Mouse (Mus musculus): Measurements from ENCODE around the gene Siah2. TPM values are rescaled to one million over a fixed set of nuclear protein-coding genes. Genes with fewer than 3 reads are reported as not detected.

Gene Siah2
- polyA plus RNA-seq, 1 experiment from 2014 or later, result 3.7 TPM

GRCm38 (mm10) chr3:58660636-58661035 is 31.6 kb downstream of the Siah2 start:
- Histone ChIP-seq H3K4me1 (replicated peaks; ENCODE audit: control insufficient read depth, insufficient read depth, low read length) (no peaks in the 10 kb centered on the region), H3K9me3 (ENCODE audit: control insufficient read depth, low read length) (peaks cover 2% of the 10 kb centered on the region; the same call in 1 of the 2 replicates), H3K9ac (ENCODE audit: low read length) (no peak overlapping the region), H3K4me2 (ENCODE audit: low read depth, low read length) (no peak overlapping the region), H3K36me3 (ENCODE audit: control insufficient read depth, insufficient read depth, low read length) (no peaks in the 10 kb centered on the region), H3K27ac (ENCODE audit: low read length) (no peak overlapping the region), H3K4me3 (ENCODE audit: low read length) (no peak overlapping the region), H3K27me3 (ENCODE audit: control insufficient read depth, insufficient read depth, low read depth, low read length) (no peaks in the 10 kb centered on the region)
- WGBS, result 94% methylated on average over 4 of the region's 4 CpGs
- ATAC-seq (ENCODE audit: low read depth), result no peak

GRCm38 (mm10) chr3:58657356-58657755 is 34.8 kb downstream of the Siah2 start:
- WGBS, result 20% methylated on average over 2 of the region's 2 CpGs
- no peak overlapping the region for H3K4me2 ChIP-seq (ENCODE audit: low read depth, low read length)

GRCm38 (mm10) chr3:58655362-58656130 is 36.7 kb downstream of the Siah2 start:
- Histone ChIP-seq H3K4me2 (ENCODE audit: low read depth, low read length) (0 out of 2 replicates have a peak overlapping the region, but pooled peaks have one; percentile 12), H3K27me3 (ENCODE audit: control insufficient read depth, insufficient read depth, low read depth, low read length) (no peaks in the 10 kb centered on the region), H3K9me3 (ENCODE audit: control insufficient read depth, low read length) (no peaks in the 10 kb centered on the region), H3K4me3 (ENCODE audit: low read length) (no peak overlapping the region), H3K4me1 (replicated peaks; ENCODE audit: control insufficient read depth, insufficient read depth, low read length) (no peaks in the 10 kb centered on the region), H3K9ac (ENCODE audit: low read length) (no peak overlapping the region), H3K27ac (ENCODE audit: low read length) (no peak overlapping the region), H3K36me3 (ENCODE audit: control insufficient read depth, insufficient read depth, low read length) (no peaks in the 10 kb centered on the region)
- 50% methylated on average over 17 of the region's 17 CpGs for WGBS
- peak; percentile 51; the same call in 1 of the 2 replicates for ATAC-seq (ENCODE audit: low read depth)

More at GRCm38 (mm10) chr3:58657356-58657755, 34.8 kb downstream of the Siah2 start:
- H3K4me1 ChIP-seq (replicated peaks; ENCODE audit: control insufficient read depth, insufficient read depth, low read length), result no peaks in the 10 kb centered on the region
- H3K4me3 ChIP-seq (ENCODE audit: low read length), result no peak overlapping the region
- no peaks in the 10 kb centered on the region for H3K9me3 ChIP-seq (ENCODE audit: control insufficient read depth, low read length)
- ATAC-seq (ENCODE audit: low read depth), result no peak
- no peak overlapping the region for H3K9ac ChIP-seq (ENCODE audit: low read length)
- no peaks in the 10 kb centered on the region for H3K27me3 ChIP-seq (ENCODE audit: control insufficient read depth, insufficient read depth, low read depth, low read length)
- H3K36me3 ChIP-seq (ENCODE audit: control insufficient read depth, insufficient read depth, low read length), result no peaks in the 10 kb centered on the region
- H3K27ac ChIP-seq (ENCODE audit: low read length), result no peak overlapping the region

- H3K4me1 ChIP-seq (replicated peaks; ENCODE audit: control insufficient read depth, insufficient read depth, low read length), result no peaks in the 10 kb centered on the region
Measured at GRCm38 (mm10) chr3:58653907-58654306, 38.3 kb downstream of the Siah2 start.

GRCm38 (mm10) chr3:58650328-58650727 is 41.9 kb downstream of the Siah2 start:
- Histone ChIP-seq H3K4me2 (ENCODE audit: low read depth, low read length) (no peak overlapping the region), H3K9me3 (ENCODE audit: control insufficient read depth, low read length) (no peaks in the 10 kb centered on the region), H3K4me1 (replicated peaks; ENCODE audit: control insufficient read depth, insufficient read depth, low read length) (no peaks in the 10 kb centered on the region), H3K36me3 (ENCODE audit: control insufficient read depth, insufficient read depth, low read length) (no peaks in the 10 kb centered on the region), H3K4me3 (ENCODE audit: low read length) (no peak overlapping the region), H3K9ac (ENCODE audit: low read length) (no peak overlapping the region), H3K27ac (ENCODE audit: low read length) (no peak overlapping the region), H3K27me3 (ENCODE audit: control insufficient read depth, insufficient read depth, low read depth, low read length) (no peaks in the 10 kb centered on the region)
- no peak for ATAC-seq (ENCODE audit: low read depth)
- 46% methylated on average over 4 of the region's 4 CpGs for WGBS

More at GRCm38 (mm10) chr3:58653907-58654306, 38.3 kb downstream of the Siah2 start:
- no peaks in the 10 kb centered on the region for H3K36me3 ChIP-seq (ENCODE audit: control insufficient read depth, insufficient read depth, low read length)
- H3K4me2 ChIP-seq (ENCODE audit: low read depth, low read length), result no peak overlapping the region
- no peak overlapping the region for H3K9ac ChIP-seq (ENCODE audit: low read length)
- no peak for ATAC-seq (ENCODE audit: low read depth)
- H3K4me3 ChIP-seq (ENCODE audit: low read length), result no peak overlapping the region
- H3K9me3 ChIP-seq (ENCODE audit: control insufficient read depth, low read length), result no peaks in the 10 kb centered on the region
- 64% methylated on average over 5 of the region's 5 CpGs for WGBS
- H3K27me3 ChIP-seq (ENCODE audit: control insufficient read depth, insufficient read depth, low read depth, low read length), result no peaks in the 10 kb centered on the region
- no peak overlapping the region for H3K27ac ChIP-seq (ENCODE audit: low read length)

- 69% methylated on average over 2 of the region's 2 CpGs for WGBS
- Histone ChIP-seq H3K4me3 (ENCODE audit: low read length) (no peak overlapping the region), H3K9ac (ENCODE audit: low read length) (no peak overlapping the region), H3K9me3 (ENCODE audit: control insufficient read depth, low read length) (no peaks in the 10 kb centered on the region), H3K4me1 (replicated peaks; ENCODE audit: control insufficient read depth, insufficient read depth, low read length) (no peaks in the 10 kb centered on the region), H3K4me2 (ENCODE audit: low read depth, low read length) (no peak overlapping the region), H3K27me3 (ENCODE audit: control insufficient read depth, insufficient read depth, low read depth, low read length) (no peaks in the 10 kb centered on the region), H3K36me3 (ENCODE audit: control insufficient read depth, insufficient read depth, low read length) (no peaks in the 10 kb centered on the region), H3K27ac (ENCODE audit: low read length) (no peak overlapping the region)
- ATAC-seq (ENCODE audit: low read depth), result no peak
Measured at GRCm38 (mm10) chr3:58647179-58647578, 45.0 kb downstream of the Siah2 start.

- WGBS, result 77% methylated on average over 4 of the region's 4 CpGs
- no peak overlapping the region for H3K27ac ChIP-seq (ENCODE audit: low read length)
- H3K9ac ChIP-seq (ENCODE audit: low read length), result no peak overlapping the region
- H3K4me1 ChIP-seq (replicated peaks; ENCODE audit: control insufficient read depth, insufficient read depth, low read length), result no peaks in the 10 kb centered on the region
- no peaks in the 10 kb centered on the region for H3K36me3 ChIP-seq (ENCODE audit: control insufficient read depth, insufficient read depth, low read length)
- no peak overlapping the region for H3K4me3 ChIP-seq (ENCODE audit: low read length)
- no peaks in the 10 kb centered on the region for H3K27me3 ChIP-seq (ENCODE audit: control insufficient read depth, insufficient read depth, low read depth, low read length)
- no peaks in the 10 kb centered on the region for H3K9me3 ChIP-seq (ENCODE audit: control insufficient read depth, low read length)
- no peak overlapping the region for H3K4me2 ChIP-seq (ENCODE audit: low read depth, low read length)
- no peak for ATAC-seq (ENCODE audit: low read depth)
Measured at GRCm38 (mm10) chr3:58646180-58646579, 46.0 kb downstream of the Siah2 start.

- under 1% methylated on average over 34 of the region's 34 CpGs for WGBS
- Histone ChIP-seq H3K27ac (ENCODE audit: low read length) (no peak within 1 kb of the TSS), H3K36me3 (ENCODE audit: control insufficient read depth, insufficient read depth, low read length) (no peaks in the 10 kb centered on the region), H3K4me1 (replicated peaks; ENCODE audit: control insufficient read depth, insufficient read depth, low read length) (no peaks in the 10 kb centered on the region; the same call in 1 of the 2 replicates), H3K4me3 (ENCODE audit: low read length) (peak within 1 kb of the TSS; percentile 50), H3K9me3 (ENCODE audit: control insufficient read depth, low read length) (no peaks in the 10 kb centered on the region), H3K27me3 (ENCODE audit: control insufficient read depth, insufficient read depth, low read depth, low read length) (no peaks in the 10 kb centered on the region), H3K4me2 (ENCODE audit: low read depth, low read length) (peak within 1 kb of the TSS; percentile 97), H3K9ac (ENCODE audit: low read length) (peak within 1 kb of the TSS; percentile 55)
- ATAC-seq (ENCODE audit: low read depth), result peak; percentile 88
Measured at GRCm38 (mm10) chr3:58636406-58637295, 55.5 kb downstream of the Siah2 start, which contains the start of gene Erich6. Gene Erich6 (minus strand): TSS chr3:58637207.

- Histone ChIP-seq H3K27ac (ENCODE audit: low read length) (no peak overlapping the region), H3K9ac (ENCODE audit: low read length) (no peak overlapping the region), H3K4me1 (replicated peaks; ENCODE audit: control insufficient read depth, insufficient read depth, low read length) (no peaks in the 10 kb centered on the region), H3K4me3 (ENCODE audit: low read length) (no peak overlapping the region), H3K36me3 (ENCODE audit: control insufficient read depth, insufficient read depth, low read length) (no peaks in the 10 kb centered on the region), H3K4me2 (ENCODE audit: low read depth, low read length) (no peak overlapping the region), H3K9me3 (ENCODE audit: control insufficient read depth, low read length) (no peaks in the 10 kb centered on the region), H3K27me3 (ENCODE audit: control insufficient read depth, insufficient read depth, low read depth, low read length) (no peaks in the 10 kb centered on the region)
- 69% methylated on average over 2 of the region's 2 CpGs for WGBS
- no peak for ATAC-seq (ENCODE audit: low read depth)
Measured at GRCm38 (mm10) chr3:58631693-58632092, 60.5 kb downstream of the Siah2 start.
